Mouse (Mus musculus) frontal cortex, adult (tissue): Measurements from ENCODE around the gene Rybp.

Experiments used
- ATAC-seq: cut with Nextera tagmentation; 2 replicates; pipeline ENCODE4 v1.9.2; 2017; ENCODE audit warnings: mild to moderate bottlenecking, moderate library complexity, mixed read lengths; ENCODE audit not compliant: low TSS enrichment

The Rybp gene

GRCm38 (mm10) chr6:100220917-100221560, 66.2 kb downstream of the Rybp start:
- ATAC-seq, result no peak

GRCm38 (mm10) chr6:100219971-100220370, 67.3 kb downstream of the Rybp start:
- no peak for ATAC-seq

- peak; percentile 88 for ATAC-seq
These were observed 68.5 kb downstream of the Rybp start for GRCm38 (mm10) chr6:100218541-100219341.

- no peak for ATAC-seq
These were observed 69.8 kb downstream of the Rybp start for GRCm38 (mm10) chr6:100217507-100217906.

GRCm38 (mm10) chr6:100216945-100217344, 70.3 kb downstream of the Rybp start:
- ATAC-seq, result no peak

GRCm38 (mm10) chr6:100215809-100216208, 71.5 kb downstream of the Rybp start:
- no peak for ATAC-seq

GRCm38 (mm10) chr6:100214132-100214913, 73.0 kb downstream of the Rybp start:
- ATAC-seq, result no peak

GRCm38 (mm10) chr6:100213596-100213995, 73.7 kb downstream of the Rybp start:
- no peak for ATAC-seq

GRCm38 (mm10) chr6:100212820-100213219, 74.5 kb downstream of the Rybp start:
- ATAC-seq, result no peak

- no peak for ATAC-seq
These were observed 75.6 kb downstream of the Rybp start for GRCm38 (mm10) chr6:100211646-100212045.

GRCm38 (mm10) chr6:100210517-100210916, 76.8 kb downstream of the Rybp start:
- no peak for ATAC-seq

GRCm38 (mm10) chr6:100206741-100207275, 80.5 kb downstream of the Rybp start:
- ATAC-seq, result peak; percentile 94

- ATAC-seq, result peak; percentile 49
These were observed 81.0 kb downstream of the Rybp start for GRCm38 (mm10) chr6:100206261-100206660.

GRCm38 (mm10) chr6:100204436-100204835, 82.8 kb downstream of the Rybp start:
- no peak for ATAC-seq

- ATAC-seq, result no peak
These were observed 83.8 kb downstream of the Rybp start for GRCm38 (mm10) chr6:100203492-100203891.

GRCm38 (mm10) chr6:100202091-100202490, 85.2 kb downstream of the Rybp start:
- no peak for ATAC-seq

- no peak for ATAC-seq
These were observed 90.2 kb downstream of the Rybp start for GRCm38 (mm10) chr6:100197102-100197501.

- ATAC-seq, result no peak
These were observed 91.3 kb downstream of the Rybp start for GRCm38 (mm10) chr6:100195870-100196409.

GRCm38 (mm10) chr6:100195091-100195490, 92.2 kb downstream of the Rybp start:
- no peak for ATAC-seq

- no peak for ATAC-seq
These were observed 93.5 kb downstream of the Rybp start for GRCm38 (mm10) chr6:100193760-100194159.

GRCm38 (mm10) chr6:100192691-100193229, 94.5 kb downstream of the Rybp start:
- ATAC-seq, result no peak
